Mouse (Mus musculus) kidney, postnatal 10 days (tissue): ENCODE measurements around the gene Btnl4.

Experiments
- DNase-seq: peaks from one replicate; pipeline ENCODE4 v3.0.0; 2021; ENCODE audit warnings: mixed read lengths

Gene Btnl4

DNA sequence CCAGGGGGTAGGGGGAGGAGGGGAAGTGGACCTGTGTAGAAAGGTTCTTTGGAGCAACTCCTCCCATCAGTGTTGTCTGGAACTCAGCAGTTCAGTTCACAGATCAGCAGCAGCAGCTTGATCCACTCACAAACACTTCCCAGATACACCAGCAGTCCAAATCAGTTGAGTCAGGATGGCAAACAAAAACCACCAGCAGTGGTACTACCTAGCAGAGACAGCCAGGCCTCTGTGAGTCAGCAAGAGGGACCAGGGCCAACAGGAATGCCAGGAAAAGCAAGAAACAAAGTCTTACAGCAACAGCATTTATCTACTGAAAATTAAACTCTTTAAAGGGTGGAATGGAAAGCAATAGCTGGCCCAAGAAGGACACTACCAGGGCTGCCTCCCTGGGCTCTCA lies 49.5 kb downstream of the Btnl4 start:
- DNase-seq: no peak

DNA sequence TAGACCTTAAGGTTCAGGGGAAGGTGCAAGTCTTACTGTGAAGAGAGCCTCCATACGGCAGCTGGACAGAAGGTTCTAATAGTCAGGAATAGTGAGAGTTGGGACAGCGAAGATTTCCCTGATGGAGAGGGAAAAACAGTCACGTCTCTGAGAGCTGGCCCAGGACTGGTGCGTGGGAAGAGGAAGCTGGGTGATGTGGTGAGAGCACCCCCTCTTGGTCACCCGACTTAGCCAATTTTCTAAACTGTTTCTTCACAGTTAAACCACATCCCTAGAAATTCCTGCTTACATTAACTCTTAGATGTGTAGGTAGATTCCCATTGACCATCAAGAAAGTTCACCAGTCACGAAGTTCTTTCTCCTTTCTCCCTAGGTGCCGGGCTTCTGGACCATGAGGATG lies 57.1 kb downstream of the Btnl4 start:
- no peak for DNase-seq
